Mouse (Mus musculus) liver, embryonic 16.5 days (tissue): Measurements from ENCODE around the gene Map3k11. TPM values are rescaled to one million over a fixed set of nuclear protein-coding genes. Genes with fewer than 3 reads are reported as not detected.
A peak's percentile ranks its signal among the peaks of the same experiment; 100 is the strongest.

Experiments used
- ATAC-seq: fragments of 200-750 bp; cut with Nextera tagmentation; 2 replicates; pipeline ENCODE4 v1.8.0; 2017; ENCODE audit warnings: low read depth, mild to moderate bottlenecking, moderate number of reproducible peaks, moderate library complexity
- H3K27ac ChIP-seq: fragments of 300-500 bp; sonication (generic); 2 replicates; pipeline ENCODE4 v1.5.1; 2014; ENCODE audit warnings: mild to moderate bottlenecking, low read length
- H3K27me3 ChIP-seq: fragments of 300-500 bp; sonication (generic); 2 replicates; pipeline ENCODE4 v1.6.1; 2014; ENCODE audit warnings: low read depth, low read length, mixed read lengths; ENCODE audit not compliant: control insufficient read depth, insufficient read depth
- H3K36me3 ChIP-seq: fragments of 300-500 bp; sonication (generic); 2 replicates; pipeline ENCODE4 v1.6.1; 2014; ENCODE audit warnings: mild to moderate bottlenecking; ENCODE audit not compliant: control insufficient read depth, insufficient read depth
- H3K4me1 ChIP-seq: fragments of 300-500 bp; sonication (generic); 2 replicates; pipeline ENCODE4 v1.6.1; 2014; ENCODE audit warnings: low read depth, low read length, mixed read lengths; ENCODE audit not compliant: control insufficient read depth
- H3K4me2 ChIP-seq: fragments of 300-500 bp; sonication (generic); 2 replicates; pipeline ENCODE4 v1.6.1; 2014; ENCODE audit warnings: low read depth, low read length, mixed read lengths
- H3K4me3 ChIP-seq: fragments of 300-500 bp; sonication (generic); 2 replicates; pipeline ENCODE4 v1.5.1; 2014; ENCODE audit warnings: low read depth, mild to moderate bottlenecking, low read length
- H3K9ac ChIP-seq: fragments of 300-500 bp; sonication (generic); 2 replicates; pipeline ENCODE4 v1.6.1; 2014; ENCODE audit warnings: low read depth, low read length
- H3K9me3 ChIP-seq: fragments of 300-500 bp; sonication (generic); replicated peaks from 2 replicates; pipeline ENCODE4 v1.6.1; 2016; ENCODE audit warnings: low read length; ENCODE audit not compliant: control insufficient read depth
- WGBS: fragments of 180-500 bp; shearing (Covaris S2); extraction: QIAGEN DNeasy Blood & Tissue Kit; methylation state at CpG from one replicate; pipeline ENCODE4 v1.1.7; 2014; ENCODE audit not compliant: insufficient replicate concordance; 5-methylcytosine and 5-hydroxymethylcytosine counted together
- polyA plus RNA-seq: library from polyadenylated mRNA; unstranded; fragments of >200 nt; fragmentation: Nextera tagmentation; extraction: Ambion mirVana; gene quantifications from 2 replicates; pipeline ENCODE4 v1.2.1, GENCODE M21; 2015

The Map3k11 gene
- polyA plus RNA-seq: 12.9 and 15.2 TPM in 2 replicates

- no peaks in the 10 kb centered on the region for H3K27me3 ChIP-seq
- peak within 1 kb of the TSS; percentile 95 for H3K4me3 ChIP-seq
- peak; percentile 81 for ATAC-seq
- peaks cover 26% of the 10 kb centered on the region for H3K36me3 ChIP-seq
- H3K4me2 ChIP-seq: peak within 1 kb of the TSS; percentile 100
- H3K4me1 ChIP-seq: peaks cover 61% of the 10 kb centered on the region
- H3K27ac ChIP-seq: peak within 1 kb of the TSS; percentile 97
- peak within 1 kb of the TSS; percentile 99 for H3K9ac ChIP-seq
- under 1% methylated on average over 68 of the region's 69 CpGs for WGBS
- no peaks in the 10 kb centered on the region for H3K9me3 ChIP-seq
These were observed at the start of gene Map3k11, which contains the start of gene Pcnx3 for GRCm38 (mm10) chr19:5688200-5689087. TSS of gene Map3k11 (plus strand) at chr19:5688742. TSS of gene Pcnx3 (minus strand) at chr19:5688908.

- peaks cover 29% of the 10 kb centered on the region for H3K4me1 ChIP-seq
- peaks cover 38% of the 10 kb centered on the region for H3K36me3 ChIP-seq
- H3K9me3 ChIP-seq: no peaks in the 10 kb centered on the region
- no peak for ATAC-seq
- H3K4me2 ChIP-seq: no peak overlapping the region
- no peaks in the 10 kb centered on the region for H3K27me3 ChIP-seq
- no peak overlapping the region for H3K27ac ChIP-seq
- H3K4me3 ChIP-seq: no peak overlapping the region
- H3K9ac ChIP-seq: no peak overlapping the region
- WGBS: 76% methylated on average over 9 of the region's 9 CpGs
These were observed 48.2 kb upstream of the Map3k11 start for GRCm38 (mm10) chr19:5640339-5640738.

- H3K4me1 ChIP-seq: peaks cover 26% of the 10 kb centered on the region
- no peak overlapping the region for H3K27ac ChIP-seq
- no peaks in the 10 kb centered on the region for H3K9me3 ChIP-seq
- no peaks in the 10 kb centered on the region for H3K27me3 ChIP-seq
- no peak for ATAC-seq
- WGBS: 89% methylated on average over 17 of the region's 17 CpGs
- no peak overlapping the region for H3K4me2 ChIP-seq
- peaks cover 45% of the 10 kb centered on the region for H3K36me3 ChIP-seq
- H3K4me3 ChIP-seq: no peak overlapping the region
- no peak overlapping the region for H3K9ac ChIP-seq
These were observed 47.5 kb upstream of the Map3k11 start for GRCm38 (mm10) chr19:5641021-5641420.

GRCm38 (mm10) chr19:5641641-5642040 lies 46.9 kb upstream of the Map3k11 start:
- no peak overlapping the region for H3K27ac ChIP-seq
- no peak overlapping the region for H3K4me3 ChIP-seq
- no peaks in the 10 kb centered on the region for H3K27me3 ChIP-seq
- H3K9ac ChIP-seq: no peak overlapping the region
- no peaks in the 10 kb centered on the region for H3K9me3 ChIP-seq
- 81% methylated on average over 8 of the region's 8 CpGs for WGBS
- no peak for ATAC-seq
- H3K36me3 ChIP-seq: peaks cover 49% of the 10 kb centered on the region
- no peak overlapping the region for H3K4me2 ChIP-seq
- peaks cover 20% of the 10 kb centered on the region for H3K4me1 ChIP-seq

GRCm38 (mm10) chr19:5645280-5645679 lies 43.3 kb upstream of the Map3k11 start:
- Histone ChIP-seq H3K27me3 (no peaks in the 10 kb centered on the region), H3K4me1 (peaks cover 16% of the 10 kb centered on the region), H3K9ac (no peak overlapping the region), H3K27ac (no peak overlapping the region), H3K36me3 (peaks cover 48% of the 10 kb centered on the region), H3K4me3 (no peak overlapping the region), H3K4me2 (no peak overlapping the region), H3K9me3 (no peaks in the 10 kb centered on the region)
- ATAC-seq: no peak
- 84% methylated on average over 9 of the region's 9 CpGs for WGBS

- H3K4me2 ChIP-seq: no peak overlapping the region
- peaks cover 44% of the 10 kb centered on the region for H3K36me3 ChIP-seq
- WGBS: 78% methylated on average over 8 of the region's 8 CpGs
- no peaks in the 10 kb centered on the region for H3K9me3 ChIP-seq
- H3K27ac ChIP-seq: no peak overlapping the region
- no peaks in the 10 kb centered on the region for H3K27me3 ChIP-seq
- no peak for ATAC-seq
- no peak overlapping the region for H3K4me3 ChIP-seq
- peaks cover 22% of the 10 kb centered on the region for H3K4me1 ChIP-seq
- H3K9ac ChIP-seq: no peak overlapping the region
These were observed 41.7 kb upstream of the Map3k11 start for GRCm38 (mm10) chr19:5646731-5647330.

- peak overlapping the region; percentile 66; the same call in 1 of the 2 replicates for H3K27ac ChIP-seq
- no peak overlapping the region for H3K4me2 ChIP-seq
- H3K4me3 ChIP-seq: no peak overlapping the region
- no peak overlapping the region for H3K9ac ChIP-seq
- no peaks in the 10 kb centered on the region for H3K9me3 ChIP-seq
- H3K36me3 ChIP-seq: peaks cover 43% of the 10 kb centered on the region
- H3K4me1 ChIP-seq: peaks cover 27% of the 10 kb centered on the region
- WGBS: 76% methylated on average over 6 of the region's 6 CpGs
- no peak for ATAC-seq
- H3K27me3 ChIP-seq: no peaks in the 10 kb centered on the region
These were observed 40.8 kb upstream of the Map3k11 start for GRCm38 (mm10) chr19:5647791-5648190.

GRCm38 (mm10) chr19:5648401-5649297 lies 39.9 kb upstream of the Map3k11 start:
- H3K4me1 ChIP-seq: peaks cover 27% of the 10 kb centered on the region
- peak overlapping the region; percentile 26; the same call in 1 of the 2 replicates for H3K9ac ChIP-seq
- peak overlapping the region; percentile 48 for H3K4me3 ChIP-seq
- peak; percentile 79 for ATAC-seq
- peak overlapping the region; percentile 69 for H3K4me2 ChIP-seq
- H3K36me3 ChIP-seq: peaks cover 45% of the 10 kb centered on the region
- H3K9me3 ChIP-seq: no peaks in the 10 kb centered on the region
- peak overlapping the region; percentile 66 for H3K27ac ChIP-seq
- H3K27me3 ChIP-seq: no peaks in the 10 kb centered on the region
- WGBS: 9% methylated on average over 26 of the region's 26 CpGs
